Mouse (Mus musculus): ENCODE results near the gene Ugp2. TPM values are rescaled to one million over a fixed set of nuclear protein-coding genes. Genes with fewer than 3 reads are reported as not detected.

The Ugp2 gene
- total and polyA plus RNA-seq, 2 experiments from 2014 or later: 37.4 to 66.8 TPM

DNA sequence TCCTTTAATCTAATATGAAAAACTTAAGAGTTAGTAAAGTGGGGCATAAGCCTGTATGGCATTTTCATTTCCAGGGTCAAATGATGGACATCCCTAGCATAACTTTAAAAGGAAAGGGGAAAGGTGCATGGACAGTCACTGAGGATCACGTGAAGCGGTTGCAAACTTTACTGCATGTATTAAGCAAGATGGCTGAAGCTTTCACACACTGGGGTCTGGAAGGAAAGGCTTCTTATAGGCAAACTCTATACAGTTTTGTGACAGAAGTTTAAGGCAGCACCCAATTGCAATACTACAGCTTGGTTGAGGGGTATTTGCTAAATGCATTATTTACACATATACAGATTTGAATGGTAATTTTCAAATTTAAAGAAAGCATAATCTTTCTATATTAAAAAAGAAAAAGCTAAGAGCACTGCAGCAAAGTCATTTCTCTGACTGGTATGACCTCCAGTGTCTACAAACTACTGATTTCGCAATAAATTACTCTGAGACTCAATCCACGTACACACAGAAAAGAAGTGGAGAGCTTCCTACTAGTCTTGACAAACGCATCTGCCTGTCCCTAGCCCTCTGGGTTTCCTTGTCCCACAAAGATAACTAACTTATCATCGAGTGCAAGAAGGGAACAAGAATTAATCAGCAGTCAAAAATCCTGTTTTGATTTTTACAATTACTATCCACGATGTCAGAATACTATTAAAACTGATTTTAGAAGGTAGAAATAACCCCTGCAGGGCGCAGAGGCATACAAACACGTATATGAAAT lies 1.6 kb downstream of the Ugp2 start:
- Histone ChIP-seq H3K9me3 (ENCODE audit: low read length) (no peaks in the 10 kb centered on the region), H3K9ac (replicated peaks; ENCODE audit: low read length) (peak overlapping the region; percentile 84), H3K4me2 (ENCODE audit: low read depth, low read length) (peak overlapping the region; percentile 75), H3K4me1 (ENCODE audit: insufficient read depth, low read length) (peaks cover 4% of the 10 kb centered on the region; the same call in 1 of the 2 replicates), H3K36me3 (ENCODE audit: insufficient read depth, low read length) (no peaks in the 10 kb centered on the region), H3K27ac (0 out of 2 replicates have a peak overlapping the region, but pooled peaks have one; percentile 85), H3K4me3 (ENCODE audit: low read length) (peak overlapping the region; percentile 94), H3K27me3 (ENCODE audit: insufficient read depth, low read length) (no peaks in the 10 kb centered on the region)
- 13% methylated on average over 9 of the region's 9 CpGs for WGBS
- ATAC-seq: no peak
- TF ChIP-seq CTCF (IDR thresholded peaks at IDR 0.05; ENCODE audit: low read depth): no peak
- DNase-seq (ENCODE audit: low spot score): no peak

- H3K9me3 ChIP-seq (ENCODE audit: low read length): no peaks in the 10 kb centered on the region
- H3K4me3 ChIP-seq (ENCODE audit: low read length): peak overlapping the region; percentile 94
- peak overlapping the region; percentile 75 for H3K4me2 ChIP-seq (ENCODE audit: low read depth, low read length)
- no peaks in the 10 kb centered on the region for H3K36me3 ChIP-seq (ENCODE audit: insufficient read depth, low read length)
- 39% methylated on average over 7 of the region's 7 CpGs for WGBS
- H3K9ac ChIP-seq (replicated peaks; ENCODE audit: low read length): no peak overlapping the region
- H3K27ac ChIP-seq: no peak overlapping the region
- no peak for ATAC-seq
- H3K27me3 ChIP-seq (ENCODE audit: insufficient read depth, low read length): no peaks in the 10 kb centered on the region
- peaks cover 4% of the 10 kb centered on the region; the same call in 1 of the 2 replicates for H3K4me1 ChIP-seq (ENCODE audit: insufficient read depth, low read length)
- no peak for TF ChIP-seq CTCF (IDR thresholded peaks at IDR 0.05; ENCODE audit: low read depth)
- peak; percentile 17 for DNase-seq (ENCODE audit: low spot score)
These were observed 2.5 kb downstream of the Ugp2 start for GRCm38 (mm10) chr11:21368466-21368865.

DNA sequence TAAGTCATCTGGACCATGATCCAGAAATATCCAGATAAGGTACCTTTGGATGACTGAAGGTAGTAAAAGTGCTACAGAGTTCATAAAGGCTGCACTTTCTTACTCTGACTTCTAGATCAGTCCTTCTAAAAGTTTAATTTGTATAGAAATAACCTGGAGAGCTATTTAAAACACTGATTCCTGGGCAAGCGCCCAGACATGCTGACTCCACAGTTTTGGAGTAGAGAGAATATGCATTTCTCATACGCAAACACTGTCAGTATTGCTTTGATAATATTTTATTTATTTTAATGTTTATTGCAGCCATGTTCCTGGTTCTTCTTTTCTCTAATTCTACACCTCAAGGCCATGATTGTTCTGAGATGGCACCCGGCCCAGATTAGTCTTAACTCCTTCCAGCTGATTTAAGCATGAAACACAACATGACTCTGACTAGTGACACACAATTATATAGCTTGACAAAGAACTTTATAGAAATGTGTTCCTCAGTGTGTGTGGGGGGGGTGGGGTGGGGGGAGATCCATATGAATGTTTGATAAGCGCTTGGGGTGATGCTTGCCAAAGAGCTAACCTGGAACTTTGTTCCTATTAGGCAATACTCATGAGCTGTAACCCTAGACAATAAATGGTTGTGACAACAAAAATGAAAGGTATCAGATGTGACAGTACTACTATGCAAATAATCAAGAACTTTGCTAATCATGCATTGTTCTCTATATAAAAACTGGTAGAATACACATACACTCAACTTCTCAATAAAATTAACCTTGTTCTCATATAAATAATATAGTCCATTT lies 7.7 kb downstream of the Ugp2 start:
- no peak for DNase-seq (ENCODE audit: low spot score)
- Histone ChIP-seq H3K4me3 (ENCODE audit: low read length) (no peak overlapping the region), H3K9me3 (ENCODE audit: low read length) (no peaks in the 10 kb centered on the region), H3K27me3 (ENCODE audit: insufficient read depth, low read length) (no peaks in the 10 kb centered on the region), H3K4me2 (ENCODE audit: low read depth, low read length) (no peak overlapping the region), H3K27ac (no peak overlapping the region), H3K36me3 (ENCODE audit: insufficient read depth, low read length) (no peaks in the 10 kb centered on the region), H3K9ac (replicated peaks; ENCODE audit: low read length) (no peak overlapping the region), H3K4me1 (ENCODE audit: insufficient read depth, low read length) (no peaks in the 10 kb centered on the region)
- ATAC-seq: no peak
- 71% methylated on average over 4 of the region's 4 CpGs for WGBS
- TF ChIP-seq CTCF (IDR thresholded peaks at IDR 0.05; ENCODE audit: low read depth): no peak

DNA sequence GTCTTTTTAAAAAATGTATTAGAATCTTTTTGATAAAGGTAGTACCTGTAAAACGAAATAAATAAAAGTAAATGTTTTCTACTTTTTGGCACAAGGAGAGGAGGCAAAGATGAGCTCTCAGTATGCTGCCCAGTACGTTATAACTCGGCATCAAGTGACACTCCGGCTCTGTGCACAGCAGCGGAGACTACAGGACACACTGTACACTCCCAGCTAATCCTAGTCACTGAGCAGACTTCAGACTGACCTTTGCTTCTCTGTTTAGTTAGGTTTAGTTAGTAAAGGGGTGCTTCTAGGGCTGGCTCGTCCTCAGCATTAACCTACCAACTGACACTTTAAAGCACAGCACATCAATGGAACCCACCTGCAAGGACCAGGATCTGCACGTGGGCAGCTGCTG lies 19.7 kb downstream of the Ugp2 start:
- Histone ChIP-seq H3K27me3 (ENCODE audit: insufficient read depth, low read length) (no peaks in the 10 kb centered on the region), H3K4me1 (ENCODE audit: insufficient read depth, low read length) (no peaks in the 10 kb centered on the region), H3K9me3 (ENCODE audit: low read length) (no peaks in the 10 kb centered on the region), H3K9ac (replicated peaks; ENCODE audit: low read length) (no peak overlapping the region), H3K4me2 (ENCODE audit: low read depth, low read length) (no peak overlapping the region), H3K4me3 (ENCODE audit: low read length) (no peak overlapping the region), H3K27ac (no peak overlapping the region), H3K36me3 (ENCODE audit: insufficient read depth, low read length) (0 out of 2 replicates have a peak, but pooled peaks cover 3% of the 10 kb centered on the region)
- no peak for ATAC-seq
- DNase-seq (ENCODE audit: low spot score): no peak
- TF ChIP-seq CTCF (IDR thresholded peaks at IDR 0.05; ENCODE audit: low read depth): no peak
- WGBS: 93% methylated on average over 7 of the region's 7 CpGs

DNA sequence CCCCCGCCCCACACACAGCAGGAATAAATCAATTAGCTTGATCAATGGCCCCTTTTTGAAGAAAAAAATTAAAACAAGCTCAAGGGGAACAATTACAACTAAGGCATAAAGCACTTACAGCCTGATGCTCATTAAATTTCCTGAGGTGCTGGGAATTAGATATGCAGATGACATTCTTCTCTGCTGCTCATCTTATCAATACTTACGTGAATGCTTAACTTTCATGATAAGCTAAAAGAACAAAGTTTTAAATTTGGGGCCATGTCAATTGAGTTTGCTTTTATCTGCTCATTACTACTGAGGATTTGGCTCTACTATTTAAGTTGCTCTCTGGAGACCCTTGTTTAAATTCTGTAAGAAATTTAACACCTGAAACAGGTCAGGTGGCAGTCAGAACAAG lies 22.1 kb downstream of the Ugp2 start:
- H3K4me3 ChIP-seq (ENCODE audit: low read length): no peak overlapping the region
- H3K27me3 ChIP-seq (ENCODE audit: insufficient read depth, low read length): no peaks in the 10 kb centered on the region
- H3K9ac ChIP-seq (replicated peaks; ENCODE audit: low read length): no peak overlapping the region
- no peaks in the 10 kb centered on the region for H3K9me3 ChIP-seq (ENCODE audit: low read length)
- no peak overlapping the region for H3K27ac ChIP-seq
- DNase-seq (ENCODE audit: low spot score) (no peak), ATAC-seq (no peak)
- H3K4me1 ChIP-seq (ENCODE audit: insufficient read depth, low read length): no peaks in the 10 kb centered on the region
- 0 out of 2 replicates have a peak, but pooled peaks cover 3% of the 10 kb centered on the region for H3K36me3 ChIP-seq (ENCODE audit: insufficient read depth, low read length)
- H3K4me2 ChIP-seq (ENCODE audit: low read depth, low read length): no peak overlapping the region
- no peak for TF ChIP-seq CTCF (IDR thresholded peaks at IDR 0.05; ENCODE audit: low read depth)
- WGBS: 91% methylated on average over 2 of the region's 2 CpGs

DNA sequence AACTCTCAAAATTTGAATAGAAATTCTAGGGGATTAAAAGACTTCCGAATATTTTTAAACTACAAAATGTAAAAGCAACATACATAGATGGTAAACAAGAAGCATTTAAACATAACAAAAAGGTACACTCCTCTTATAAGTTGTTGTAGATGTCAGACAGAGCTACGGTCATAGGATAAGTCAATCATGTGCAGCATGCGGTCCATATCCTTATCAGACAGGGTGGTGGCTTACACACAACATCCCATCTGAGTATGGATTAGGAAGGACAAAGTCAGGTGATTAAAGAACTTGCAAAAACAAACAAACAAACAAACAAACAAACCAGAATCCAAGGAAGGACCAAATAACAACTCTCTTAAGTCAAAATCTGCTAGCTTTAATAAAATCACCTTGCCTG lies 25.0 kb downstream of the Ugp2 start:
- TF ChIP-seq CTCF (IDR thresholded peaks at IDR 0.05; ENCODE audit: low read depth): no peak
- Histone ChIP-seq H3K4me2 (ENCODE audit: low read depth, low read length) (no peak overlapping the region), H3K27me3 (ENCODE audit: insufficient read depth, low read length) (no peaks in the 10 kb centered on the region), H3K36me3 (ENCODE audit: insufficient read depth, low read length) (no peaks in the 10 kb centered on the region; the same call in 1 of the 2 replicates), H3K9ac (replicated peaks; ENCODE audit: low read length) (no peak overlapping the region), H3K4me1 (ENCODE audit: insufficient read depth, low read length) (no peaks in the 10 kb centered on the region), H3K27ac (no peak overlapping the region), H3K4me3 (ENCODE audit: low read length) (no peak overlapping the region), H3K9me3 (ENCODE audit: low read length) (no peaks in the 10 kb centered on the region)
- WGBS: 92% methylated on average over 3 of the region's 3 CpGs
- no peak for ATAC-seq
- no peak for DNase-seq (ENCODE audit: low spot score)

Data from hindbrain, postnatal 0 days (tissue).